ENCODE assay signal across 8 mouse cellular contexts in the genomic region with DNA sequence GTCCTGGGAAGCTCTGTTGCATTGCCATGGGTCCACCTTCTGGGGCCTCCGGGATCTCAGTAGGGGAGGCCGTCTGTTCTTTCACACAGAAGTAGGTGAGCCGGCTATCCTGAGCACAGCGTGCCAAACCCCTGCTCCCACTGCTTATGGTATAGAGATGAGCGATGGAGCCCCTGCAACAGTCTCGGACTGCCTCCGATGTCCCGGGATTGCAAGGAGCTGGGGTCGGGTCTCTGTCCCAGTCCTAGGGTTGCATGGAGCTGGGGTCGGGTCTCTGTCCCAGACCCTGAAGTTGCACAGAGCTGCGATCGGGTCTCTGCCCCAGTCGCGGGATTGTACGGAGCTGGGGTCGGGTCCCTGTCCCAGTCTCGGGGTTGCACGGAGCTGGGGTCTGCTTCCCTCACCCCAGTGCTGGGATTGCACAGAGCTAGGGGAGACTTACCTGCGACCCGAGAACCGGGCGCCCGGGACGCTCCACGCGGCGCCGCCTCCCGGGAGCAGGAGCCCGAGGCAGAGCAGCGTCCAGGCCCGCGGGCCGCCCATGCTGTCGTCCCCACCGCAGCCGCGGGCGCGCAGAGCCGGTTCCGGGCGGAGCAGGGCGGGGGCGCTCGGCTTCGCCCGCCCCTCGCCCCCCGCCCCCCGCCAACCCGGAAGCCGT. TPM values are rescaled to one million over a fixed set of nuclear protein-coding genes. Genes with fewer than 3 reads are reported as not detected.
DNase-seq lines count a peak whose midpoint lies in the region; ATAC-seq and TF ChIP-seq lines count a peak whose summit lies in the region.

A gene (minus strand): TSS at position 578 of the 658 bp plus-strand sequence.

- H3K27me3 ChIP-seq in forebrain, embryonic 14.5 days (replicated peaks; ENCODE audit: control insufficient read depth, insufficient read depth, low read length) = no peaks in the 10 kb centered on the region
- H3K27me3 ChIP-seq in kidney, postnatal 0 days (ENCODE audit: insufficient read depth, low read length) = no peaks in the 10 kb centered on the region
- peaks cover 3% of the 10 kb centered on the region; the same call in 1 of the 2 replicates for H3K27me3 ChIP-seq in midbrain, embryonic 11.5 days (ENCODE audit: control insufficient read depth, insufficient read depth, low read length)

- TF ChIP-seq CTCF in layer of hippocampus, adult 2 months (conservative IDR thresholded peaks at IDR 0.05) = no peak
- TF ChIP-seq CTCF in kidney, postnatal 0 days (IDR thresholded peaks at IDR 0.05; ENCODE audit: low read depth) = no peak

- peak; percentile 30 for ATAC-seq in forebrain, embryonic 14.5 days
- ATAC-seq in kidney, postnatal 0 days (replicated peaks; ENCODE audit: low FRiP score, low read depth) = peak; percentile 15
- ATAC-seq in midbrain, embryonic 11.5 days (ENCODE audit: low FRiP score) = peak; percentile 54

- peak within 1 kb of the TSS; percentile 51; the same call in 1 of the 2 replicates for H3K27ac ChIP-seq in layer of hippocampus, adult 2 months
- H3K27ac ChIP-seq in forebrain, embryonic 14.5 days (ENCODE audit: low read depth, low read length) = no peak within 1 kb of the TSS
- peak within 1 kb of the TSS; percentile 77 for H3K27ac ChIP-seq in kidney, postnatal 0 days
- no peak within 1 kb of the TSS for H3K27ac ChIP-seq in midbrain, embryonic 11.5 days (ENCODE audit: low read depth, low read length)

- WGBS in forebrain, embryonic 14.5 days = 0% methylated on average over 49 of the region's 53 CpGs
- WGBS in kidney, postnatal 0 days = under 1% methylated on average over 35 of the region's 53 CpGs
- WGBS in midbrain, embryonic 11.5 days = under 1% methylated on average over 41 of the region's 53 CpGs

- peak within 1 kb of the TSS; percentile 38 for H3K4me3 ChIP-seq in layer of hippocampus, adult 2 months
- H3K4me3 ChIP-seq in forebrain, embryonic 14.5 days (ENCODE audit: low read depth, low read length) = peak within 1 kb of the TSS; percentile 48
- H3K4me3 ChIP-seq in kidney, postnatal 0 days (replicated peaks; ENCODE audit: low read depth, low read length) = peak within 1 kb of the TSS; percentile 57
- peak within 1 kb of the TSS; percentile 53 for H3K4me3 ChIP-seq in midbrain, embryonic 11.5 days (ENCODE audit: low read depth, low read length)

- peaks cover 12% of the 10 kb centered on the region for H3K4me1 ChIP-seq in forebrain, embryonic 14.5 days (ENCODE audit: control insufficient read depth, insufficient read depth, low read length)
- peaks cover 51% of the 10 kb centered on the region for H3K4me1 ChIP-seq in kidney, postnatal 0 days (replicated peaks; ENCODE audit: insufficient read depth, low read length)
- peaks cover 26% of the 10 kb centered on the region for H3K4me1 ChIP-seq in midbrain, embryonic 11.5 days (ENCODE audit: control insufficient read depth, insufficient read depth, low read length)

- H3K4me2 ChIP-seq in forebrain, embryonic 14.5 days (ENCODE audit: low read length) = peak within 1 kb of the TSS; percentile 78
- peak within 1 kb of the TSS; percentile 95 for H3K4me2 ChIP-seq in kidney, postnatal 0 days (ENCODE audit: low read length)
- H3K4me2 ChIP-seq in midbrain, embryonic 11.5 days = peak within 1 kb of the TSS; percentile 95

- no peaks in the 10 kb centered on the region for H3K36me3 ChIP-seq in forebrain, embryonic 14.5 days (ENCODE audit: control insufficient read depth, insufficient read depth, low read length)
- no peaks in the 10 kb centered on the region for H3K36me3 ChIP-seq in kidney, postnatal 0 days (ENCODE audit: insufficient read depth, low read length)
- no peaks in the 10 kb centered on the region for H3K36me3 ChIP-seq in midbrain, embryonic 11.5 days (ENCODE audit: control insufficient read depth, insufficient read depth, low read length)

- peak within 1 kb of the TSS; percentile 64 for H3K9ac ChIP-seq in forebrain, embryonic 14.5 days (ENCODE audit: low read length)
- peak within 1 kb of the TSS; percentile 70 for H3K9ac ChIP-seq in kidney, postnatal 0 days (ENCODE audit: low read depth, low read length)
- peak within 1 kb of the TSS; percentile 81 for H3K9ac ChIP-seq in midbrain, embryonic 11.5 days (ENCODE audit: low read length)

- H3K9me3 ChIP-seq in forebrain, embryonic 14.5 days (replicated peaks; ENCODE audit: control insufficient read depth, low read length) = no peaks in the 10 kb centered on the region
- no peaks in the 10 kb centered on the region for H3K9me3 ChIP-seq in kidney, postnatal 0 days (replicated peaks; ENCODE audit: low read length)
- H3K9me3 ChIP-seq in midbrain, embryonic 11.5 days (ENCODE audit: control insufficient read depth, low read length) = no peaks in the 10 kb centered on the region

- DNase-seq in layer of hippocampus, adult 2 months (ENCODE audit: low spot score in 2 of 2) = no peak
- no peak for DNase-seq in layer of hippocampus, postnatal 36 days
- DNase-seq in ZHBTc4 (ENCODE audit: low read depth, low spot score) = peak; percentile 37
- DNase-seq in forebrain, embryonic 14.5 days (ENCODE audit: low spot score) = no peak
- no peak for DNase-seq in kidney, postnatal 0 days (ENCODE audit: low spot score)
- peak; percentile 96 for DNase-seq in midbrain, embryonic 11.5 days (ENCODE audit: low spot score, missing footprints)
- peak; percentile 53 for DNase-seq in yolk sac, embryonic 10.5 days (ENCODE audit: low spot score)
- no peak for DNase-seq in ovary, adult 18-20 months (ENCODE audit: low spot score)

RNA-seq across cellular contexts. Expression of the gene that starts here (rescaled TPM):
- total RNA-seq in layer of hippocampus, adult 2 months (2021) = 1 to 10 TPM; 4.2 to 4.9 TPM
- 1 to 10 TPM; 7.3 to 9.3 TPM for total RNA-seq in layer of hippocampus, postnatal 36 days (2021)
- 13.0 and 15.1 TPM in 2 replicates for polyA plus RNA-seq in forebrain, embryonic 14.5 days (2014; fragmentation: Nextera tagmentation; extraction: Ambion mirVana)
- 174 and 180 TPM in 2 replicates for polyA plus RNA-seq in kidney, postnatal 0 days (2015; fragmentation: Nextera tagmentation; extraction: Ambion mirVana)
- 12.3 and 13.7 TPM in 2 replicates for polyA plus RNA-seq in midbrain, embryonic 11.5 days (2014; fragmentation: Nextera tagmentation; extraction: Ambion mirVana)

Comparison
In these comparisons a context has a peak if more than half of its experiments do, and no peak if none do; other contexts are left out.
1. RNA of the gene that starts here (polyA plus RNA-seq): 174 to 180 TPM in kidney, postnatal 0 days; 12.3 to 13.7 TPM in midbrain, embryonic 11.5 days and 13.0 to 15.1 TPM in forebrain, embryonic 14.5 days; every median in the first group is over 10 times any median in the second.
2. DNase-seq: peak in ZHBTc4 (single experiment), midbrain, embryonic 11.5 days (single experiment) and yolk sac, embryonic 10.5 days (single experiment); none in layer of hippocampus, adult 2 months (0 of 2), layer of hippocampus, postnatal 36 days (0 of 2), forebrain, embryonic 14.5 days (single experiment), kidney, postnatal 0 days (single experiment) and ovary, adult 18-20 months (single experiment).
3. H3K27ac ChIP-seq: peak in layer of hippocampus, adult 2 months (single experiment) and kidney, postnatal 0 days (single experiment); none in forebrain, embryonic 14.5 days (single experiment) and midbrain, embryonic 11.5 days (single experiment).
4. Peak in every context shown above with its lines, with median percentiles within 50 percentile points of each other: H3K4me3 ChIP-seq, ATAC-seq, H3K4me2 ChIP-seq and H3K9ac ChIP-seq.